Mouse (Mus musculus) forebrain, embryonic 11.5 days (tissue): ENCODE measurements around the gene Fam171a1. TPM values are rescaled to one million over a fixed set of nuclear protein-coding genes. Genes with fewer than 3 reads are reported as not detected.

Source experiments
- microRNA-seq: library from miRNA; unstranded; fragments of <30 nt; microRNA quantifications from one replicate; pipeline ENCODE4, GENCODE M21; 2016; ENCODE audit not compliant: insufficient number of aligned reads
- polyA plus RNA-seq: library from polyadenylated mRNA; unstranded; fragments of >200 nt; fragmentation: Nextera tagmentation; extraction: Ambion mirVana; gene quantifications from 2 replicates; pipeline ENCODE4 v1.2.1, GENCODE M21; 2014

Gene Fam171a1
- polyA plus RNA-seq, 1 experiment from 2014 or later, result 34.7 TPM

Small RNA genes within 50 kb of the gene (microRNA-seq; reads per million reads assigned to microRNA genes)
- not detected for gene Gm27306

Other genes with a start within 250 kb of the Fam171a1 start
- gene Nmt2, start 170.0 kb downstream of the Fam171a1 start, polyA plus RNA-seq, result 65.3 TPM in 2 replicates
- gene Rpp38, start 218.4 kb downstream of the Fam171a1 start, polyA plus RNA-seq, result 20.3 and 26.2 TPM in 2 replicates
- 0.40 TPM in 1 of 2 replicates, not detected in the other for gene Acbd7, start 221.9 kb downstream of the Fam171a1 start, polyA plus RNA-seq